Mouse (Mus musculus) natural killer cell, adult 2 months (primary cell): Measurements from ENCODE around the gene Aicda.
"Not testable (repeated sequence)": the region's sequence is repeated elsewhere in the genome, so short reads cannot be mapped to it uniquely, and the experiment has no call there.

Experiments used
- DNase-seq, 2 experiments: peaks; one replicate each; pipeline ENCODE4 v3.0.0; 2022; ENCODE audit warnings: low spot score in 2 of 2

The Aicda gene

GRCm38 (mm10) chr6:122553606-122554005 is at the start of gene Aicda:
TSS of gene Aicda (plus strand) at chr6:122553801.
- DNase-seq = no peak

DNA sequence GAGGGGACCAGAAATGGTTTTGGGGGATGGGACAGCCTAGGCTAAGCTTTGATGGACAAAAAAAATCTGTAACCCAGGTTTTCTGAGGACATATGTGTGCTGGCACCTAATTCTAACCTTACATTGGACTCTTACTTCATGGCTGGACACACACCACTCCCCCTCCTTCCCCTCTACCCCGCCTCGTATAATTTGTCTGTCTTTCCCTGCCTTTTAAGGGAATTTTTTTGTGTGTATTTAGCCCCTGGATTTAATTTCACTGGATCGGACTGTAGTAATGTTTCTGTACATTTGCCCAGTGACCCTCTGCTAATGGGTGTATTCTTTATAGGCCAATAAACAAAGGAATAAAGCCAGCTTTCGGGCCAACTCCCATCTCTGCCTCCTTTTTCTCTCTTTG is 48.6 kb upstream of the Aicda start:
- DNase-seq = no peak

- DNase-seq = no peak
Observed at GRCm38 (mm10) chr6:122505545-122505944, 48.1 kb upstream of the Aicda start, which contains the start of gene Mfap5. TSS of gene Mfap5 (plus strand) at chr6:122505845.

DNA sequence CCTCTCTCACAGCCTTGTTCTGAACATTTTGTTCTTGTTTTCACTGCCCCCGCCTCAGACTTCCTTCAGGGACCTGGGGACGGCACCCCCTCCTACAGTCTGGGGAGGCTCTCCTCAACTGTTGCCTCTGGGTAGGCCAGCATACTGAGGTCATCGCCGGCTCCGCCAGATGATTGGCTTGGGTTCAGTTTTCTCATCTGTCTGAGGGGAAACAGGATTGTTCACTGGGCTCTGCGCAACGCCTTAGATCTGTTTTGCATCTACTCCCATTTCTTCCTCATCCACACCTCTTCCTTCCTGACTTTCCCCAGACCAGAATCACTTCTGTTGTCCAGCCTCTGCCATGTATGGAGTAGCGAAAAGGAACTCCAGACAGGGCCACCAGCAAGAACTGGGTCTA is 45.1 kb upstream of the Aicda start:
- no peak for DNase-seq

DNA sequence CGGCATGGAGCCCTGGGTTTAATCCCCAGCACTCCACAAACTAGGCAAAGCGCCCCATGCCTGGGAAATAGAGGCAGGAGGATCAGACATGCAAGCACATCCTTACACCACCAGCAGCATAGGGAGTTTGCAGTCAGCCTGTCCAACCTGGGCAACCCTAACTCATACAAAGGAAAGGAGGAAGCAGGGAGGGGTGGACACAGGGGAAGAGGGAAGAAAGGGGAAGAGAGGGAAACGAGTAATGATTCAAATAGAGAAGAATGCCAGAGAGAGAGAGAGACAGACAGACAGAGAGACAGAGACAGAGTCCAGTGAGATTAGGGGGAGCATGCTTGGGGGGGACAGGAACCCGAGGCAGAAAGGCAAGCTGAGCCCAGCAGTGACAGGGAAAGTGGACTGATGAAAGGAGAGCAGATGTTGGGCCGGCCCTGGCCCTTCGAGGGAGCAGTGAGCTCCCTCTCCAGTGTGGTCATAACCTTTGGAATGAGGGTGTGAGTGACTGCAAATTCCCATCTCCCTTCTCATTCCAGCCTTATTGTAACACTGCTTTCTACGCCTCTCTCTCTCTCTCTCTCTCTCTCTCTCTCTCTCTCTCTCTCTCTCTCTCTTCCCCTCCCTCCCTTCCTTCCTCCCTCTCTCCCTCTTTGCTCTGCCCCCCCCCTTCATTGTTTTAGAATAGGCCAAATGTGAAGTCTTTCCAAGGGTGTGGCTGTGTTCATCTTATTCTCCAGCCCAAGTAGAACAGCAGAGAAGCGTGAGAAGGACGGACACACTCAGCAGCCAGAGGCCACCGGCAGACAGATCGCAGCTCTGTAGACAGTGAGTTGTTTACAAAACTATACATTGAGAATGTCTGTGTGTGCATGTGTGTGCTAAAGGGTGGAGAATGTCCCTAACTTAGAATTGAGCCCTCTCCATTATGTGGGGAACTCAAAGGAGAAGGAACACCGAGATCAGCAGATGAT is 40.4 kb upstream of the Aicda start:
- DNase-seq = no peak

GRCm38 (mm10) chr6:122514312-122514711 is 39.3 kb upstream of the Aicda start:
- no peak for DNase-seq

- DNase-seq = not testable (repeated sequence)
Observed at GRCm38 (mm10) chr6:122515762-122516161, 37.8 kb upstream of the Aicda start.

DNA sequence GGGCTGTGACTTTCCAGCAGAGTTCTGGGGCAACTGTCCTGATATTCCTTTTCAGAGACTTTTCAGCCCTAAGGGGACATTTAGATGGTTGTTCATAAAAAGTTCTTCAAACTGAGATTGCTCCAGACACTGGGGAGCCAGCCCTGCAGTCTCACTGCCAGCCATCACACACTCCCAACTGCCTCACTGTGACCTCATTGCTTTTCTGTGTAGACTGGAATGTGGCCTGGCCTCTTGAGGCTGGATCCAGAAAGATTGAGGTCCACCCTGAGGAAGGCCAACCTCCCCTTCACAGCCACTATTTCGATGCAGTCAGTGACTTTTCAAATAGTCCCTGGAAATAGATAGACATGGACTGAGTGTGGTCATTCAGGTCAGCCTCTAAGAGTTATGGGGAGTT is 35.9 kb upstream of the Aicda start:
- no peak for DNase-seq

DNA sequence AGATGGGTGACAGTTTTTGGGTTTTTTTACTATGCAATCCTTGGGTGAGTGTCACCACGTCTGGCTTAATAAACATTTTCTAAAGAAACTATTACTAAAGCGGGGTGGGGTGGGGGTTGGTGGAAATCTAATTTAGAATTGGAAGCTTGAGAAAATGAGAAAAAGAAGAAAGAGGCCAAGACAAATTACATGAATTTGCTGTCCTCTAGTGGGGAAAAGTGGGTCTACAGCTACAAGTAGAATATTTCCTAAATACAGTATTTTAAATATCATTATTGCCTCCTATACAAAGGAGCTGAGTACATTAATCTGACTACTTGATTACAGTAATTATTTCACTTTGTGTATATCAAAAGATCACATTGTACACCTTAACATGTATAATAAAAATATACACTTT is 34.2 kb upstream of the Aicda start:
- DNase-seq = no peak

DNA sequence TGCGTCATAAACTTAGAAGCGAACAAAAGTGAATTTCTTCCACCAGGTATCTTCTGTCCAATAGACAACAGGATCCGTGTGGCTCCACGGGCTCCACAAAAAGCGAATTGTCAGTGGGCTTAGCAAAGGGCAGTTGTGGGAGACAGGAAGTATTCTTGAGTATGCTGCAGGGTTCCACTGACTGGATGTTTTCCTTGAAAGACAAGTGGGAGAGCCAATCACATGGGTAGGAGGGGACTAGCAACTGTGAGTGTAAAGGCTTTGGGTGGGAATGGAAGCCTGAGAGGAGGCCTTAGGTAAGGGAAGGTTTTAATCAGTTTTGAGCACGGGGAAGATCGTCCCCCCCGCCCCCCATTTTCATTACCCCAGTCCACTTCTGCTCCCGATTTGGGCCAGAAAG is 31.0 kb upstream of the Aicda start:
- no peak for DNase-seq

GRCm38 (mm10) chr6:122523289-122523688 is 30.3 kb upstream of the Aicda start:
- DNase-seq = no peak

DNA sequence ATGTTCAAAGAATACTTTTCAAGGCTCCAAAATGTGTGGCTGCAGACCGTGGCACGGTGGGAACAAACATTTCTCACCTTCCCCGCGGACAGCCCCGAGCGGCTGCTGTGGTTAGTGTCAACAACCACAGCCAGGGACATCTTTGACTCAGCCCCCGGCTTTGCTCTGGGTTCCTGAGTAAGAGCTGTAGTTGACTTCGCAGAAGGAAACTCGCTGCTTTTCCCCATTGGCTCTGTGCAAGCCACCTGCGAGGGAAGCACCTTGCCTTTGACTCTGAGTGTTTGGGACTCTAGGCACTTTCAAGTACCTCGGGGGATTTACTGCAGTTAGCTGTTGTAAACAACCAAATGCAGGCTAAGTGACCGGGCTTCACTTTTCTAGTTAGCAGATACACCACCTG is 26.0 kb upstream of the Aicda start:
- peak; percentile 57 to 71 for DNase-seq

DNA sequence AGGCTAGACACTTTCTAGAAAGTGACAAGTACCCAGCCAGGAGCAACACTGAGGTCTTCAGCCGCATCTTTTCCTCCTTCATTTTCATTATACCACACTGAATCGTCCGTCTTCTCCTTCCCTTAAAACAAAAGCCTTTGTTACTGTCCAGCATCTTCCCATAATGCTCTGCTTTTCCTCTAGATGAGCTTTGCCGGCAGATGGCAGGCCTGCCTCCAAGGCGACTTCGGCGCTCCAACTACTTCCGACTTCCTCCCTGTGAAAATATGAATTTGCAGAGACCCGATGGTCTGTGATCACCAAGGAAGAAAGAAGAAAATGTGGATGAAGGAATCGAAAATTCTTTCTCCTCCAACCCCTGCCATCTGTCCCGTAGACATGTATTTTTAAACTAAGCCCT is 25.5 kb upstream of the Aicda start:
- no peak for DNase-seq

- no peak for DNase-seq
Observed at GRCm38 (mm10) chr6:122531466-122532174, 22.0 kb upstream of the Aicda start.

DNA sequence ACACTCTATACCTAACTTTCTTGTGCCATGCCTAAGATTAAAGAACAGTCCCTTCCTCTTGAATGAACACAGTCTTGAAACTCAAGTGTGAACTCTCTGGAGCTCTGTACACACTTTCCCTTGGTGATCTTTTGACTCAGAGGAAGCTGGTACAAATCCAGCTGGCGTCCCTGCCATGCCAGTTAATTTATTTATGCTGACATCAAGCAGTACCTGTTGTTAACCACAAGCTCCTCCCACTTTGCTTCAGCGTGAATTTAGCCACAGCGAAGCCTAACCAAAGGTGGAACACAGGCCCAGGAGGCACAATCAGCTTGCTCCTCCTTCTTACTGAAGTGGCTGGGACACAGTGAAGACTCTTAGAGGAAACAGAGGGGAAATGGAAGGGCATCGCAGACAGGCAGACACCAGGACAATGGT is 20.7 kb upstream of the Aicda start:
- DNase-seq = peak; percentile 34 to 42

- no peak for DNase-seq
Observed at GRCm38 (mm10) chr6:122534032-122534431, 19.6 kb upstream of the Aicda start.

DNA sequence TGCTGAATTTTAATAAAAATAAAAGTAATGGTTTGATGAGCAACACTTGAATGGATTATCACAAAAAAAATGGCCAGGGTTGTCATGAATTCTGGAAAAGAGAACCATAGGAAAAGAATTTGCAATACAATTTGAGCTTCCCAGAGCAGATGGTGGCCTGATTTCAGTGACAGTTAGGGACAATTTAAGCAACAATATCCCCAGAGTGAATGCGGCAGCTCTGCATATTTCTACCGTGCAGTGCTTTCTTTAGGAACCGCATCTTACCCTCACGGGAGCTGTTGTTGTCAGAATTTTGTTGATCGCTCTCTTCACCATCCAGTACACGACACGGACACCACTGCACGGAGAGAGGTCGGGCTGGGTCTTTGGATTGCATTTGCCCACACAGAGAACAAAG is 14.0 kb upstream of the Aicda start:
- DNase-seq = no peak

DNA sequence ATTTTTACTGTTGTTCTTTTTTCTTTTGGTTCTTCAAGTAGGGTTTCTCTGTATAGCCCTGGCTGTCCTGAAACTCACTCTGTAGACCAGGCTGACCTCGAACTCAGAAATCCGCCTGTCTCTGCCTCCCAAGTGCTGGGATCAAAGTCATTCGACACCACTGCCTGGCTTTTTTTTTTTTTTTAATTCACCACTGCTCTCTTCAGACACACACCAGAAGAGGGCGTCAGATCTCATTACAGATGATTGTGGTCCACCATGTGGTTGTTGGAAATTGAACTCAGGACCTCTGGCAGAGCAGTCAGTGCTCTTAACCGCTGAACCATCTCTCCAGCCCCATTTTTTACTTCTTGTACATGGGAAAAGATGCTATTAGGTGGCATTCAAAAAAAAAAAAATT is 11.1 kb upstream of the Aicda start:
- DNase-seq = not testable (repeated sequence)

DNA sequence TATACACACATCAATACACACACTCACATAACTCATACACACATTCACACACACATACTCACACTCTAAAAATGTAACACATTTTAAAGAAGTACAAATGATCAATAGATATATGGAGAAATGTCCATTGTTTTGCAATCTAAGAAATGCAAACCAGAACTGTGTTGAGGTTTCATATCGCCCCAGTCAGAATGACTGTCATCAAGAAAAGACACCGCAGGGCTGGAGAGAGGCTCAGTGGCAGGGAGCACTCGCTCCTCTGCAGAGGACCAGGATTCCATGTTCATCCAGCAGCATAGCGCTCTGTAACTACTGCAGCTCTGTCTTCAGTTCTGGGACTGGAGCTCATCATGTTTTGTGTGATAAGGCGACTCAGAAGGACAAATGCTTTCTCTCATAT is 10.0 kb upstream of the Aicda start:
- no peak for DNase-seq

GRCm38 (mm10) chr6:122544672-122545071 is 8.9 kb upstream of the Aicda start:
- no peak for DNase-seq

- no peak for DNase-seq
Observed at GRCm38 (mm10) chr6:122545289-122545882, 8.2 kb upstream of the Aicda start.

- DNase-seq = no peak
Observed at GRCm38 (mm10) chr6:122545948-122546347, 7.7 kb upstream of the Aicda start.
